Mouse (Mus musculus) ES-E14 (cell line): ENCODE data around the gene Itpa.

ENCODE experiments used
- CHD2 ChIP-seq: IDR thresholded peaks from 2 replicates; pipeline ENCODE4 v1.6.1; 2014; ENCODE audit warnings: mild to moderate bottlenecking, low read depth, low read length, inconsistent platforms
- MAFK ChIP-seq: IDR thresholded peaks from 2 replicates; pipeline ENCODE4 v1.6.1; 2014; ENCODE audit warnings: mild to moderate bottlenecking, low read depth, low read length, inconsistent platforms; ENCODE audit not compliant: insufficient read depth
- ZNF384 ChIP-seq: IDR thresholded peaks from 2 replicates; pipeline ENCODE4 v1.6.1; 2012; ENCODE audit warnings: low read depth, low read length, inconsistent platforms

DNA sequence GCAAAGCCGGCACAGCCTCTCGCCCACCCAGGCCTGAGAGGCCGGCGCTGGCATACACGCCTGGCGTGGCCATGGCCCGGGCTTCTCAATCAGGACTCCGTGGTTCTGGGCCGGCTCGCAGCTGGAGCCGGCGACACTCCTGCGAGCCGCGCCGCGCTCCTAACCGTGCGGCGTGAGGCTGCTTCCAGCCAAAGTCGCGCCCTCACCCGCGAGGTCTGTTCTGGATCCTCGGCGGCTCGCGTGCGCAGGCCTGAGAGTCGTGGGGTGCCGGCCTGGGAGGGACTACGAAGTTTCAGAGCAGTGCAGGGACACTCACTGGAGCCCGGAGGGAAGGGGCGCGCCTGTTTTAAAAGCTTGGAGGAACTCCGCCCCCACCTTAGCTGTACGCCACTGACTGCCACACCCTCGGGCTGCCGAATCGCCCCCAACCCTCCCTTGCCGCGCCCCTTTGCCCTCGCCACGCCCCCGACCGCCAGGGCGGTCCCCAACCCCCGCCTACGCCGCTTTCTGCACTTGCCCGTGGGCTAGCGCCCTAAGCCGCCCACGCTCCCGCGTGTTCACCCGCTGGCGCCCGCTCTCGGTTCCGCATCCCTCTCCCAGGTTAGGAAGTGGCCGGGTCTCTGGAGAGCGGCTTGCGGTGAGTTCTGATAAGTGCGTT, 29.9 kb downstream of the Itpa start, which contains the start of gene Slc4a11:
- TF ChIP-seq ZNF384: no peak
- TF ChIP-seq MAFK: no peak
- no peak for TF ChIP-seq CHD2
